Mouse (Mus musculus) brain, adult 2 months (tissue): ENCODE data around the gene Gm42688.

Experiments used
- DNase-seq: peaks from one replicate; pipeline ENCODE4 v3.0.0; 2011; ENCODE audit warnings: low read depth, low spot score

The Gm42688 gene

DNA sequence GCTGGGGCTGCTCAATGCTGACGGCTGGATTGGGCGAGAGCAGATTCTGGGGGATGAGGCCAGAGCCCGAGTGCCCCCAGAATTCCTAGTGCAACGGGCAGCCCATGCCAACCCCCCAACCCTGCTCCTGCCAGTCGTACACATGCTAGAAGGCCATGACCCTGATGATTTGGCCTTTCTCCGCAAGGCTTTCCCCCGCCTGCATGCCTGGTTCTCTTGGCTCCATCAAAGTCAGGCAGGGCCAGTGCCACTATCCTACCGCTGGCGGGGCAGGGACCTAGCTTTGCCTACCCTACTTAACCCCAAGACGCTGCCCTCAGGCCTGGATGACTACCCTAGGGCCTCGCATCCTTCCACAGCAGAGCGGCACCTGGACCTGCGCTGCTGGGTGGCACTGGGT, 16.2 kb downstream of the Gm42688 start:
- no peak for DNase-seq

DNA sequence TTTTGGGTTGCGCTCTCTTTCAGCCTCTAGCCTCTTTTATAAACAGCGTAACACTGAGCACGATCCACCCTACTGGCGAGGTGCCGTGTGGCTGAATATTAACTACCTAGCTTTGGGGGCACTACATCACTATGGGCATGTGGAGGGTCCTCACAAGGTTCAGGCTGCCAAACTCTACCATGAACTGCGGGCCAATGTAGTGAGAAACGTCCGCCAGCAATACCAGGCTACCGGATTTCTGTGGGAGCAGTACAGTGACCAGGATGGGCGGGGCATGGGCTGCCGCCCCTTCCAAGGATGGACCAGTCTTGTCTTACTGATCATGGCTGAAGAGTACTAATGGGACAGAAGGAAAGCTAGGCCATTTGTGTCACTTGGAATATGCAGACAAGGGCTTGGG, 17.0 kb downstream of the Gm42688 start:
- no peak for DNase-seq

DNA sequence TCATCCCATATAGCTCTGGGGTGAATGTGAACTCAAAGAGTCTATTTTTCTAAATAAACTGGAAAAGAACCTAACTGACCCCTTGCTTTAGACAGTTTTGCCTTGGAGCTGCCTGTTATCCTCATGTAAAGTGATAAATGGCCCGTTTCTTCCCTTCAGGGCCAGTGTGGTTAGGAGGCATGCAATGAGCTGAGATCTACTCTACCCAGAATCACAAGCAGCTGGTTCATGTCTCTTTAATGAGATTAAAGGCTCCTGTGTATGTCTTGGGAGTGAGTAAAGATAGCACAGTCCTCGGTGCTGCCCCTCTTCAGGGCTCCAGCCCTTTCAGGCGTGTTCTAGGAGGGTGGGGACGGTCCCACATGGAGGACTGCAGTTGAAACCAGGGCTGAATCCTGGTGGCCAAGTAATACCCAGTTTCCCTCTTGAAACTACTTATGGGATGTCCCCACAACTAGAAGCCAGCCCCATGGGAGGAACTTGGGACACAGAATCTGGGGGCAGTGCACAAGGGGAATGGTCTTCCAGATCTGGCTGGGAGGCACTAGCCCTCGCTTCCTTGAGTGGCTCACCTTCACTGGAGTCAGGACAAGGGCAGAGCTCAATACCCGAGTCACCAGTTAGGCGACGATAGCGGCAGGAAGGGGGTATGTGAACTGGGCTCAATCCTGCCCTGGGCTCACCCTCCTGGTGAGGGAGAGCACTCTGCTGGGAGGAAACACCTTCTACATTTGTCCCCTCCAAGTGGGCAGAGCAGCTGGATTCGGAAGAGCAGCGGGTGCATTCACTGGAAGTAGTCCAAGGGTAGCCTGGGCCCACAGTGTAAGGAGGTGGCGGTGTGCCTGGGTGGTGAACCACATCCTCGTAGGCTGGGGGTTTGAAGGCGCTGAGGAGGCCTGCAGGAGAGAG, 17.7 kb downstream of the Gm42688 start:
- no peak for DNase-seq

DNA sequence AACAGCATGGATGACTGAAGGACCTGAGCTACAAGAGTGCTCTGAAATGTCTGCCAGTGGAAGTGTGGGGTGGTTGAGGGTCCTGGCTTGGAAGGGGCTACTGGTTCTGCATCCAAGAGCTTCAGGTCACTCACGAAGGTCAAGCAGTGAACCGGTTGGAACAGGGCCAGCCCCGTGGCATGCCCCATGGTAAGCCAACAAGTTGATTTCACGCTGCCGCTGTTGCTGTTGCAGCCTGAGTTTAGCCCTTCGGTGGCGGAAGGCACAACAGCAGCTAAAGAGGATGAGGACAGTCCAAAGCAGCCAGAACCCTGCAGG, 18.3 kb downstream of the Gm42688 start:
- DNase-seq, result no peak

DNA sequence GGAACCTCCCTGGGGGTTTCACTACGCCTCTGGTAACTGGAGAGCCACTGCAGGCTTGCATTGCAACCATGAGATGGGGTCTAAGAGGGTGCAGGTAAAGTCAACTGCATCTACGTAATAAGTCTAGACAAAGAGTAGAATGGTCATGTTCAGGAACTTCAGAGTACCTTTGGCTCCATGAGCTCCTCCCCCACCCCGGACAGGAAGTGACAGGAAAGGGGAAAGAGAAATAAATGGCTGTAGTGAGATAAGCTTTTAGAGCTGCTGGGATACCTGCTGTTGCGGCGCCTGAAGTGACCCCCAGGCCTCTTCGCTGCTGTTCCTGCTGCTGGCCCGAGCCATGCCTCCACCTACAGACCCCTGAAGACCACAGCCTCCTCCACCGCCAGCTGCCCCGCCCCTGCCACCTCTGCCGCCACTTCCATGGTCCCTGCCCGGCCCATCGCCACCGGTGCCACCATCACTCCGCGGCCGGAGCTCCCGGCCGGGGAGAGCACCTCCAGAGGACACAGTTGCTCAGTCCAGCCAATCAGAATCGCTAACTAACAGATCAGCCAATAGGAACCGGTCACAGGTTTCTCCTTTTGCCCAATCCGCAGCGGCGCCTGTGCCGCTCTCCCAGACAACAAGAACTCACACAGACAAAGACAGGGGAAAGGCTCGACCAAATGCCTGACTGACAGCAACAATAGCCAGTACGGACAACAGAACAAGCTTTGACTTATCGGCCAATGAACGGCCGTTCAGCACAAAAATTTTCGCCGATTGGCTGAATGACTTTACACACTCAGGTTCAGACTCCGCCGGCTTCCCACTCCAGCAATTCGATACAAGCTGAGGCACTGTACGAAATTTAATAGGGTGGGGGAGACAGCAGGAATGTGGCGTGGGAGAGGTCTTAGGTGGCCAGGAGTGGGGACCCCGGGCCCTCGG, 19.8 kb downstream of the Gm42688 start, which contains the start of gene Wbp1:
Gene Wbp1, minus strand, starts transcription at position 630 of the 933 bp plus-strand sequence.
- DNase-seq, result peak; percentile 100

DNA sequence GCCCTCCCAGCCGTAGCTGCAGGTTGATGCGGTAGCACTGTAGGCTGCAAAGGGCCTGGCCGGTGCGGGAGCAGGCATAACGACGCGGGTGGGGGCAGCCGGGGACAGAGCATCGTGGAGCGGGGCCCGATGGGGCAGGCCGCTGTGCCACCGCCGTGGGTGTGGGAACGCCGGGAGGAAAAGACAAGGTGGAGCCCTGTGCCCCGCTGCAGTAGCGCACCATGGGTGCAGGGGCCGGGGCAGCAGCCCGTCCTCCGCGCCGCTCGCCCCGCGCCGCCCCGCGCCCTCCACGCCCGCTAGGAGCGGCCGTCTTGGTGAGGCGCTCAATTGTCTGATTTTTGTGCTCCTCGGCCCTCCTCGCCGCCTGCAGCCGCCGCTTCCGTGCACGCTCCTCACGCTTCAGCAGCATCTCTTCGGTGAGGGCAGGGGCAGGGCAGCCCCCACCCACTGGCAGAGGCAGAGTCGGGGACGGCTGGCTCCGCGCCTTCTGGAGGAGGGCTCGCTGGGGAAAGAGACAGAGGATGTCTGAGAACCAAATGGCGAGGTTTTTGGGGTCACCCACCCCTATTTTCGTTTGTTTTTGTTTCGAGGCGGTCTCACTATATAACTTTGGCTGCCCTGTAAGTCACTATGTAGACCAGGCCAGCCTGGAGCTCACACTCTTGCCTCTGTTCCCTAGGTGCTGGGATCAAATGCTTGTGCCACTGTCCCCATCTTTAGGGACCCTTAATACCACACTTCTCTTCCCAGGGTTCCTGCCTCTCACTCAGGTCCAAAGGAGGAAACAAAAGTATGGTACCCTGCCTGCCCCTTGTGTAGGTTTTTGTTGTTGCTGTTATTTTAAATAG, 20.7 kb downstream of the Gm42688 start:
- no peak for DNase-seq

DNA sequence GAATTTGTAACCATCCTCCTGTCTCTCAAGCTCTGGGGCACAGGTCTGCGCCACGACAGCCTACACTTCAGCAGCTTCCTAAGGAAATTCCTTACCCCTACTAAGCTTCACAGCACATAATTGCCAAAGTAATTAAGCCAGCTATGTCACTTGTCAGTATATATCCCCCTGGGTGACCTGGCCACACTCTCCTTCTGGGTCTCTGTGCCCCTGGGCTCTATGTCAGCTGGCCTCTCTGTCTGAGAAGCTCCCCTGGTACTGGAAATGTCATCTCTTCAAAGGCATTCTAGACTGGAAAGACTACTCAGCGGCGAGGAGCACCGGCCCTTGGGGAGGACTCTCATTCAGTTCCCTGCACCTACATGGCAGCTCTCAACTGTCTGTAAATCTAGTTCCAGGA, 21.5 kb downstream of the Gm42688 start:
- DNase-seq, result no peak

DNA sequence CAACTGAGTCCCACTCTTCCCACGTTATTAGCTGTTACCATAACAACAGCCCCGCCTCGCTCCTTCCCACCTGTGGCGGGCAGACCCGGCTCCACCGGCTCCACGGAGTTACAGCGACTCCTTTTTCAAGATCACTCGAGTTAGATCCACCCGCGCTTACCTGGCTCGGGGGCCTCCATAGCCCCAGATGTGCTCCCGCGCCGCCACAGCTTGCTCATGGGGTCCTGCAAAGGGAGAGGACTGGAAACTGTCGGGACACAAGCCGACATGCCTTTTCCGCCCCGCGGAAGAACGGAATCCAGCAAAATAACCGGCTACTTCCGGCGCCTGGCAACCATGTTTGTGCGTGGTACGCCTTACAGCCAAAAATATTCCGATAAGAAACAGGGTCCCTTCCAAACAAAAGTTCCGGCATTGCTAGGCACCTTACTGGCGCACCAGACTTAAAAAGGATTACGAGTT, 23.5 kb downstream of the Gm42688 start:
- DNase-seq, result peak; percentile 99

DNA sequence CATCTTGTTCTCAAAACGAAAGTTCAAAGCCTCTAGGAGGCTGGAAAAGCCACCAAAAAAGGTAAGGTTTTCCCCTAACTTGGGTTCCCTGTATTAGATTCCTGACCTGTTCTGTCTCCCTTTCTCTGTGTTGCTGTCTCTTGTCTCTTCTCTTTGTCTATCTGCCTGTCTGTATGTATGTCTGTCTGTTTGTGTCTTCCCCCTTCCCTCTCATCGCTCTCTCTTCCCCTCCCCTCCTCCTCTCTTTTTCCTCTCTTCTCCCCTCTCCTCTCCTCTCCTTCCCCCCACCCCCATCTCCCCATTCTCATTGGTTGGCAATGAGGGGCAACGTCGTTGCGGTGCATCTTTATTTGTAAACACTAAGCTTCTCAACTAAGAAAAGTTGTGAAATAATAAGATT, 23.9 kb downstream of the Gm42688 start, which contains the start of gene Ino80b:
Gene Ino80b, minus strand, starts transcription at position 101 of the 400 bp plus-strand sequence.
- DNase-seq, result no peak

DNA sequence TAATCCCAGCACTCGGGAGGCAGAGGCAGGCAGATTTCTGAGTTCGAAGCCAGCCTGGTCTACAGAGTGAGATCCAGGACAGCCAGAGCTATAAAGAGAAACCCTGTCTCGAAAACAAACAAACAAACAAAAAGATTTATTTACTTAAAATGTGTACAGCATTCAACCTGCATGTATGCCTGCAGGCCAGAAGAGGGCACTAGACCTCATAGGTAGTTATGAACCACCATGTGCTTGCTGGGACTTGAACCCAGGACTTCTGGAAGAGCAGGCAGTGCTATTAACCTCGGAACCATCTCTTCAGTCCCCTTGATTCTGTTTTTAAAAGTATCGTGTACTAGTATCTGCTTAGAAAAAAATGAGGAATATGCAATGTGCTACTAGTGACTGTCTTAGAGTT, 26.0 kb downstream of the Gm42688 start:
- DNase-seq, result no peak

DNA sequence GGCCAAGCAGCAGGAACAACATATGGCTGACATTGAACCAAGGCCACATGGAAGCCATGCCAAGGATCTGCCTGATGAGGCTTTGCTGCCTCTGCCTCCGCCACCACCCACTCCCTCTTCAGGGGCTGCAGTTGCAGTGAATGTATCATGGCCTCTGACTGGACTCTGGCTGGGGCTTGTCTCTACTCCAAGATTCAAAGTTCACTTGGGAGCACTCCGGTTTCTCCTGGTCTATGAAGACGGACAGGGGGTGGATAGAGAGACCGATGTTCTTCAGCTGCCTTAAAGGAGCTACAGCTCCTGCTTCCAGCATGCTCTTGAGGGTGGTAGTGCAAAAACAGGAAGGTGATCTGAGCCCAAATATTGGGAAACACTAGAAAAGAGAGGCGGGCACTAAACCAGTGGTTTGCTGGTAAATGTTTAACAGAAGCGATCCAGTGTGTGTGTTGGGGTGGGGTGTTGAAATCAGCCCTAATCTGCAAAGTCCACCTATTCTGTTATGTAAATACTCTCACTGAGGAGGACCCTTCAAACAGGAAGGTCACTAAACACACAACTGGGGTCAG, 30.1 kb downstream of the Gm42688 start:
- no peak for DNase-seq

DNA sequence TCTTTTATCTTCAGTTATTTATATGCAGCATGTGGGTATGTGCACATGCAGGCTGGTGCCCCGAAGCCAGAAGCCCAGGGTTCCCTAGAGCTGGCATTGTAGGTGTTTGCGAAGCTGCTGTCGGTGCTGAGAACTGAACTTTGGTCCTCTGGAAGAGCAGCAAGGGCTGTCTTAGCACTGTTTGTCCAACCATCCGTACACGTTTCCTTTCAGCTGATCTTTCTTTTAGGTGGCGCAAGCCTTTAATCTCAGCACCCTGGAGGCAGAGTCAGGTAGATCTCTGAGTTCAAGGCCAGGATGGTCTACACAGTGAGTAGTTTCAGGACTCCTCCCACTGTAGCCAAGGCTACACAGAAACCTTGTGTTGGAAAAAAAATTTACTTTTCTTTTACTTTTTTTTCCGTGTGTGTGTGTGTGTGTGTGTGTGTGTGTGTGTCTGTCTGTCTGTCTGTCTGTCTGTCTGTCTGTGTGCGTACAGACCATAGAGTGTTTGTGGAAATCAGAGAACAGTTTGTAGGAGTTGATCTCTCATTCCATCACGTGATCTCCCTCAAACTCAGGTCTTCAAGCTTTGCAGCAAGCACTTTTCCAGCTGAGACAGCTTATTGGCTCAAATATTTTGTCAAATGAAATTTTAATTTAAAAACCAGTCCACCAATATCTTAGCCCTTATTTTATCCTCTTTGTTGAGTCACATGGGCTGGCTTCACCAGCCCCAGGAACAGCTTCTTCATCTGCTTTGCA, 30.9 kb downstream of the Gm42688 start:
- DNase-seq, result no peak

DNA sequence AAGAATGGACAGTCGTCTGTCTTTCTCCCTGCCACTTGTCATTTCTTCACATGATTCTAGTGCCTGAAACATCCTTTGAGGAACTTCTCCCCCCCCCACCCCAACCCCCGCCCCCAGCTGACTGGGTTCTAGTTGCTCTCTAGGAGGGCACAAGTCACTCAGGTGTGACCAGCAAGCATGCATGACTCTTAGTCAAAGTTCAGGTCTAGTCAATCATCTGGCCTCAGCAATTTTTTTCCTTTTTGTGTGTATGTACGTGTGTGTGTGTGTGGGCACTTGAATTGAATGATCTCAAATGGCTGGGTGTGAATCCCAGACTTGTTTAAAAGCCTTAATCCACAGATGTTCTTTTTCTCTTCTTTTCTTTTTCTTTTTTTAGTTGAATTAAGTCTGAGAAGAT, 32.8 kb downstream of the Gm42688 start:
- no peak for DNase-seq

DNA sequence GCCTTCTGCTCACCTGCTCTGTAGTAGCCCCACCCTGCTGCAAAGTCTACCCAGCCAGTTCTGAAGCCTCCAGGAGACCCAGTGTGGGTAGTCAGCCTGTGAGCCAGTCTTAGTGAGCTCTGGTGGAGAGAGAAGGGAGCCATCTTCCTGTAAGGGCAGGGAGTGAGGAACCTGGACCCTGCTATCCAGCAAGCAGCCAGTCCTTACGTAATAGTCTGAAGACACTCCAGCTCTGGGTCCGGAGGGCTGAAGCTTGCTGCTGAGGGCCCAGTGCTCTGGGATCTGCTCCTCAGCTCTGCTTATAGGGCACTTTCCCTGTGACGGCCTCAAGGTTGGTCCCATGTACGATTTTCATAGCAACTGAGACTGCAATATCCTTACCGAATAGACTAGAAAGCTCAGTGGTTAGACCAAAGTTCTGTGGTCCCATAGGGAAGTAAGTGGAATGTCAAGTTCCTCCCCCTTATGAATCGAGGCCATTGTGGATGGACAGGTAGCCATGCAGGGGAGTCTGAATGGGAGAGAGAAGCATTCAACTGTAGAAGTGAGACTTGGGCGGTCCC, 33.6 kb downstream of the Gm42688 start, which contains the start of gene Rtkn:
Gene Rtkn, plus strand, starts transcription at position 513 of the 563 bp plus-strand sequence.
- DNase-seq, result no peak

DNA sequence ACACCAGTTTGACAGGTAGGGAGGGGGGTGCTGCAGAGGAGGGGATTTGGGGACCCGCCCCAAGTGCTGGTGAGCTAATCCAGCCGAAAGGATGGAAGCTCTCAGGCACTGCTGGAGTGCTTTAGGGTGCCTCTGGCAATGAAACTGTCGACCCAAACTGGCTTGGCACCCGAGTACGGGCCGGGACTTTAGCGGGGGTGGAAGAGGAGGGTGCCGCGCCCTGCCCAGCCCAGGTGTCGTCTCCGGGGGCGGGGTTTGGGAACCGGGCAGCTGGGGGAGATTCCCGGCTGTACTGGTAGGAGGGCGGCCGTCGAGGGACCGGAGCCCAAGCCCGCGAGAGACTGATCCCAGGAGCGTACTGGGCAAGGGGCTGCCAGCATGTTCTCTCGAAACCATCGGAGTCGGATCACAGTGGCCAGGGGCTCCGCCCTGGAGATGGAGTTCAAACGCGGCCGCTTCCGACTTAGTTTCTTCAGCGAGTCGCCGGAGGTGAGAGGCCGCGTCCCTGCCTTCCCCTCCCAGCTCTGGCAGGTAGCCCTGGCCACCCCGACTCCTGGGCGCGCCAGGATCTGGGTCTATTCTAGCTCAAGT, 34.2 kb downstream of the Gm42688 start:
- DNase-seq, result no peak

DNA sequence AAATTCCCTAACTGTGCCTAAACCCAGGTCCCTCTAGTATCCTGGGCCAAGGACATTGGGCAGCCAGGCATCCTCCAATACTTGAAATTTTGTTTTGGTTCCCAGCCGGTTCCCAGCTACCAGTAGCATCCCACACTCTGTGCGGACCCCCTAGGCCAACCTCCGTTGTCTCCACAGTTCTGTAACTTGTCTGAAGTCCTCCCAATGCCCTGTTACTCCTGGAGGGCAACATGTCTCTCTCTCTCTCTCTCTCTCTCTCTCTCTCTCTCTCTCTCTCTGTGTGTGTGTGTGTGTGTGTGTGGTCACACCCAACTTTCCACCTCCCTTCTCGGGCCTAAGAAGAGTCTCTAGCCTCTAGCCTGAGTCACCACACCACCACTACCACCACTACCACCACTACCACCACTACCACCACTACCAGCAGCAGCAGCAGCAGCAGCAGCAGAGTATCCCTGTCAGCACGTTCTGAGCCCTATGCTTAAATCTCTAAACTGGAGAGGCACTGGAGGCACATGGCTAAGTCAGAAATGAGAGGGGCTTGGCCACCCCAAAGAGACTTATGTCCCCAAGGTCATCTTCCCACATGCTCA, 35.0 kb downstream of the Gm42688 start:
- DNase-seq, result no peak

DNA sequence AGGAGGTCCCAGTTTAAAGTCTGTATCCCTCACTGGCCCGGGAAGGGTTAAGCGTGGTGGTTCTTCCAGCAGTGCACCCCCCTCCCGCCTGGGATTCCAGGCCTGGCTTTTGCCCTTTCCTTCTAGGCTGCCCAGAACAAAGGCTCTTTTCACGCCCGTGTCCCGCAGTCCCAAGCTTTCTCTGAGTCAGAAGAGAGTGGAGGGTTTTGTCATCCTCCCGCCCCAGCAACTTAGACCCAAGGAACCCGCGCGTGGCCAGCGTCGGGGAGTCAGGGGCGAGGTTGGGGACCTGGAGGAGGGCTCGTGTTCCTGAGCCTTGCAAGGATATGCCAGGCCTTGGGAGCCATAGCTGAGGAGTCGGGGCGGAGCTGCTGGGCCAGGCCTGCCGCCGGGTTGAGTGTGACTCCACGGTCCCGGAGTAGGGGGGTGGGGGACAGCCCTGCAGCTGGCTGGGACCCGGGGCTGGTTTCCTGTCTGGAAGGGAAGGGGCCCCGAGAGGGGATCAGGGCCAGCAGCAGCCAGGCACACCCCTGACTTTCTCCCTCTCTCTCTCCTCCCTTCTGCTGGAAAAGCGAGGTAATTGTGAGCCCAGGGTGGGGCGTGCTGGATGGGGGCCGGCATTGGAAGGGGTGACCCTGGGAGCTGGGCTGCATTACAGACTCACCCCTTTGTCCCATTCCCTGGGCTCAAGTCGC, 35.6 kb downstream of the Gm42688 start:
- DNase-seq, result peak; percentile 85

DNA sequence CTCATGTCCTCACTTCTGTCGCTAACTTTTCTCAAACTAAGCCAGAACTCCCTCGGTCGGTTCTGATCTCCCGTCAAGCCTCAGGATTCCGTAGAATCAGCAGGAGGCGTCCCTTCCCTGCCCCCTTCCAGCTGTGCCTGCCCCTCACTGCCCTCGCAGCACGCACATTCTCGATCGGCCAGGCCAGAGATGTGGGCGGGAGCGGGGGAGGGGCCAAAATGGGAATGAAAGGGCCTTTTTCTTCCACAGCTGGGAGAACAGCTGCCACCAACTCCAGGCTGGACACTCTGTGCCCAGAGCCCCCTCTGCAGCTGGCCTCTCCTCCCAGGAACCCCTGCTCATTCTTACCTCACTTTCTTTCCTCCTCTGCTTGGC, 36.1 kb downstream of the Gm42688 start:
- peak; percentile 92 for DNase-seq

DNA sequence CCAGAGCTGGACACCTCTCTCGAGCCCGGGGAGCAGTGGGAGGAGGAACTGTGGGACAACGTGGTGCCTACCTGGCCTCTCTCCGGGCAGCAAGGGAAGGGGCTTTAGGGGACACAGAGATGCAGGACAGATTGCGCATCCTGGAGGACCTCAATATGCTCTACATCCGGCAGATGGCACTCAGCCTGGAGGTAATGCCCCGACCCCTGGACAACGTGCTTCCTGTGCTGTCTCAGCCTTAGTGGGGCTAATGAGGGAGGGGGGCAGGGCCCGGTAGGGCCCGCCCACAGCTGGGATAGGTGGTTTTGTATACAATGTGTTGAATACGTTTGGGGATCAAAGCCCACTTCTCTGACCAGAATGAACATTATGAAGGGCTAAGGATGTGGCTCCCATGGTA, 36.6 kb downstream of the Gm42688 start:
- DNase-seq, result no peak
